Mouse (Mus musculus) intestine, postnatal 0 days (tissue): Measurements from ENCODE around the gene Myof. TPM values are rescaled to one million over a fixed set of nuclear protein-coding genes. Genes with fewer than 3 reads are reported as not detected.
A peak's percentile ranks its signal among the peaks of the same experiment; 100 is the strongest.

Experiments
- ATAC-seq: fragments of 200-750 bp; cut with Nextera tagmentation; 2 replicates; pipeline ENCODE4 v1.8.0; 2017; ENCODE audit warnings: mild to moderate bottlenecking, moderate TSS enrichment, moderate library complexity
- H3K27ac ChIP-seq: fragments of 300-500 bp; sonication (generic); 2 replicates; pipeline ENCODE4 v1.5.1; 2014; ENCODE audit warnings: mild to moderate bottlenecking, low read depth, low read length, moderate library complexity
- H3K27me3 ChIP-seq: fragments of 300-500 bp; sonication (generic); replicated peaks from 2 replicates; pipeline ENCODE4 v1.6.1; 2014; ENCODE audit warnings: low read length, mixed read lengths; ENCODE audit not compliant: control insufficient read depth, insufficient read depth
- H3K36me3 ChIP-seq: fragments of 300-500 bp; sonication (generic); 2 replicates; pipeline ENCODE4 v1.6.1; 2014; ENCODE audit warnings: mild to moderate bottlenecking, moderate library complexity; ENCODE audit not compliant: control insufficient read depth, insufficient read depth
- H3K4me1 ChIP-seq: fragments of 300-500 bp; sonication (generic); replicated peaks from 2 replicates; pipeline ENCODE4 v1.6.1; 2014; ENCODE audit warnings: antibody characterized with exemption, low read length, mixed read lengths; ENCODE audit not compliant: control insufficient read depth, insufficient read depth
- H3K4me2 ChIP-seq: fragments of 300-500 bp; sonication (generic); replicated peaks from 2 replicates; pipeline ENCODE4 v1.6.1; 2014; ENCODE audit warnings: low read depth, mild to moderate bottlenecking, moderate library complexity
- H3K4me3 ChIP-seq: fragments of 300-500 bp; sonication (generic); 2 replicates; pipeline ENCODE4 v1.5.1; 2014; ENCODE audit warnings: low read depth, low read length
- H3K9ac ChIP-seq: fragments of 300-500 bp; sonication (generic); 2 replicates; pipeline ENCODE4 v1.6.1; 2014; ENCODE audit warnings: mild to moderate bottlenecking, low read depth, low read length
- H3K9me3 ChIP-seq: fragments of 300-500 bp; sonication (generic); 2 replicates; pipeline ENCODE4 v1.6.1; 2016; ENCODE audit warnings: mixed run types; ENCODE audit not compliant: control insufficient read depth
- CTCF ChIP-seq: sonication (generic); IDR thresholded peaks from 2 replicates; pipeline ENCODE4 v1.5.1; 2016; ENCODE audit warnings: low read depth, mild to moderate bottlenecking, control low read depth, antibody characterized with exemption, moderate library complexity
- WGBS: fragments of 180-500 bp; shearing (Covaris S2); extraction: QIAGEN DNeasy Blood & Tissue Kit; methylation state at CpG from one replicate; pipeline ENCODE4 v1.1.7; 2014; 5-methylcytosine and 5-hydroxymethylcytosine counted together
- polyA plus RNA-seq: library from polyadenylated mRNA; unstranded; fragments of >200 nt; fragmentation: Nextera tagmentation; extraction: Ambion mirVana; gene quantifications from 2 replicates; pipeline ENCODE4 v1.2.1, GENCODE M21; 2015

Myof gene
- polyA plus RNA-seq, 1 experiment from 2014 or later, result 5.9 TPM

DNA sequence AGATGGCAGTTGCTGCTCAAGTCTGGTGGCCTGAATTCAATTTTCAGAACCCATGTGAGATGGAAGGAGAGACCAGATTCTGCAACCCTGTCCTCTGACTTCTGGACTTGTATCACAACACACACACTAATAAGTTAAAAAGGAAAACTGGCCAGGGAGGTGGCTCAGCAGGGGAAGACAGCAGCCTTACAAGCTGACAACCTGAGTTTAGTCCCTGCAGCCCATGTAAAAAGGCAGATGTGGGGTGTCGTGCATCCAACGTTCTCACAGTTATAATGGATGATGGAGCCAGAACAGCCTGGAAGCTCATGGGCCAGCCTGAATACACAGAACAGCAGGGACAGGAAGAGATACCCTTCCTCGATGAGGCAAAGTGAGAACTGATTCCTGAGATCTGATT lies 38.0 kb upstream of the Myof start:
- no peak for TF ChIP-seq CTCF
- H3K4me3 ChIP-seq, result no peak overlapping the region
- 78% methylated on average over 3 of the region's 3 CpGs for WGBS
- no peak overlapping the region for H3K9ac ChIP-seq
- no peaks in the 10 kb centered on the region for H3K36me3 ChIP-seq
- no peaks in the 10 kb centered on the region for H3K9me3 ChIP-seq
- ATAC-seq, result no peak
- H3K27me3 ChIP-seq, result no peaks in the 10 kb centered on the region
- H3K27ac ChIP-seq, result no peak overlapping the region
- no peak overlapping the region for H3K4me2 ChIP-seq
- no peaks in the 10 kb centered on the region for H3K4me1 ChIP-seq

DNA sequence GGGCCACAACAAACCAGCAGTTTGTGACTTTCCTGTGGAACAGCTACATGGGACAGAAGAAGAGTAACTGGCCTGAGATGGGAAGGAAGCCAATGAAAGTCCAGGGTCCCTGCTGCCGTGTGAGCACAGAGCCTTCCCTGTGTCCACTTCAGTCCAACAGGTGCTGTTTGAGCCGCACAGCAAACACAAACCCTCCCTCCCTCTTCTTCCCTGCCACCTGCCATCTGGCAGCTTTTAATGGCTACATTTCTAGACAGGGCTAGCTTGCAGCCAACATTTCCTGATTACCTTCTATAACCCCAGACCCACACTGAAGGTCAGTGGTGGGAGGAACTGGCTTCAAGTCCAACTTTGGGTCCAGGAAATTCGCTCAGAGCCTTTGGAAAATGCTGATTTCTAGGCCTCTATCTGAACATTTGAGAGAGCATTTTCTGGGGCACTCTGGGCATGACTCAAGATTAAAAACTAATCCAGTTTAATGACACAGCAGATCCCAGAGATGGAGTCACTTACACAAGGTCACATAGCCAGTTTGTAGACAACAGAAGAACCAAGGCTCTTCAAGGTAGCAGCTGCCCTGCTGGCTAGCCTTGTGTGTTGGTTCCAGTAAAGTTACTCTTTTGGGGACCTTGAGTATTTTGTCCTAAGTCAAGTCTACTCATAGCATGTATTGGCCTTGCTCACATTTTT lies 34.6 kb upstream of the Myof start:
- no peaks in the 10 kb centered on the region for H3K27me3 ChIP-seq
- TF ChIP-seq CTCF, result no peak
- no peak overlapping the region for H3K4me2 ChIP-seq
- H3K36me3 ChIP-seq, result peaks cover 5% of the 10 kb centered on the region
- no peak overlapping the region for H3K9ac ChIP-seq
- H3K27ac ChIP-seq, result no peak overlapping the region
- peak; percentile 57; the same call in 1 of the 2 replicates for ATAC-seq
- no peak overlapping the region for H3K4me3 ChIP-seq
- H3K4me1 ChIP-seq, result no peaks in the 10 kb centered on the region
- WGBS, result 50% methylated on average over 3 of the region's 3 CpGs
- H3K9me3 ChIP-seq, result no peaks in the 10 kb centered on the region

DNA sequence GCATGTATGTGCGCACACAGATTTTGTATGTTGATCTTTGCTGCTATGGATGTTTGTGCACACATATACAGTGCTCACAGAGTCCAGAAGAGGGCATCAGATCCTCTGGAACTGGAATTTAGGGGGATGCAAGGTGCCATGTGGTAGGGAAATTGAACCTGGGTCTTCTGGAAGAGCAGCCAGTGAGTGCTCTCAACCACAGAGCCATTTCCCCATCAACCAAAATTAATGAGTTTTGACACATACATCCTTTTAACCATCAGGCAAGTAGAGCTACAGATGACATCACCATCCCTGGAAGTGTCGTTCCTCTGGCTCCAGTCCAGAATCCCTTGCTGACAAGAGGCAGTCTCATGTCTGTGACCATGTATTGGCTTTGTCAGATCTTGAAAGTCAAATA lies 32.9 kb upstream of the Myof start:
- no peak for ATAC-seq
- no peaks in the 10 kb centered on the region for H3K27me3 ChIP-seq
- 68% methylated on average over 2 of the region's 2 CpGs for WGBS
- no peaks in the 10 kb centered on the region for H3K4me1 ChIP-seq
- TF ChIP-seq CTCF, result peak; percentile 60
- H3K9me3 ChIP-seq, result no peaks in the 10 kb centered on the region
- no peak overlapping the region for H3K4me3 ChIP-seq
- H3K4me2 ChIP-seq, result no peak overlapping the region
- peaks cover 19% of the 10 kb centered on the region for H3K36me3 ChIP-seq
- no peak overlapping the region for H3K27ac ChIP-seq
- no peak overlapping the region for H3K9ac ChIP-seq

DNA sequence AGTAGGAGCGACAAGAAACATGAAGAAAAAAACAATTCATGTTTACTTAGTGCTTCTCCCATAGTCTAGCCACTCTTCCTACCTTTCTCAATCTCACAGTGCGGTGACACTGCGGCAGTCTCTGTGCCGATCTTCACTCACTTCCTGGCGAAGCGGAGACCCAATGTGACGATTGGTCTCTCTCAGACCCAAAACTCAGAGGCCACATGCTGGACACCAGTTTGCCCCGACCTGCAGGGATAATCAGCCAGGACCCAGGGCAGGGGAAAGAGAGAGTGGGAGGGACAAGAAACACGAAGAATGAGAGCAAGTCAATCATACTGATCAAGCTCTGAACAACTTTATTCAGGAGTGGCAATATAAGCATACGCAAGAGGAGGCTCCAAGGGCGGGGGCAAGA lies 31.7 kb upstream of the Myof start:
- H3K9me3 ChIP-seq, result no peaks in the 10 kb centered on the region
- H3K4me1 ChIP-seq, result no peaks in the 10 kb centered on the region
- no peaks in the 10 kb centered on the region for H3K27me3 ChIP-seq
- no peak overlapping the region for H3K4me2 ChIP-seq
- no peak overlapping the region for H3K27ac ChIP-seq
- no peak overlapping the region for H3K9ac ChIP-seq
- H3K36me3 ChIP-seq, result peaks cover 30% of the 10 kb centered on the region
- ATAC-seq, result no peak
- WGBS, result 79% methylated on average over 11 of the region's 11 CpGs
- TF ChIP-seq CTCF, result no peak
- no peak overlapping the region for H3K4me3 ChIP-seq

DNA sequence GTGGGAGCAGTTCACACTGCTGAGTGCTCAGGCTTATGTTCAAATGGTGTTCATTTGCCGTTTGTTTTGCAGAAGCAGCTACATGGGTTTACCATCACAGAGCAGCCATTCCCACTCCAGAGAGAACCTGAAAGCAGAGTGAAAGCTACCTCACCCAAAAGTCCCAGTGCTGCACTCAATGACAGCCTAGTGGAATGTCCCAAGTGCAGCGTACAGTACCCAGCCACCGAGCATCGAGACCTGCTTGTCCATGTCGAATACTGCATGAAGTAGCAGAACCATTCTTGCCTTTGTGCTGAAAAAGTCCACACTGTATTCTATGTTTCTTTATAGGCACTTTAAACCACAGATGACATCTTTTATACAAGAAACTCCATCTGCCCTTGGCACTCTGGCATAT lies 29.8 kb upstream of the Myof start:
- 90% methylated on average over 5 of the region's 5 CpGs for WGBS
- Histone ChIP-seq H3K4me1 (no peaks in the 10 kb centered on the region), H3K9ac (no peak overlapping the region), H3K36me3 (peaks cover 36% of the 10 kb centered on the region), H3K9me3 (no peaks in the 10 kb centered on the region), H3K4me2 (no peak overlapping the region), H3K27ac (no peak overlapping the region), H3K27me3 (no peaks in the 10 kb centered on the region), H3K4me3 (no peak overlapping the region)
- ATAC-seq, result no peak
- no peak for TF ChIP-seq CTCF

DNA sequence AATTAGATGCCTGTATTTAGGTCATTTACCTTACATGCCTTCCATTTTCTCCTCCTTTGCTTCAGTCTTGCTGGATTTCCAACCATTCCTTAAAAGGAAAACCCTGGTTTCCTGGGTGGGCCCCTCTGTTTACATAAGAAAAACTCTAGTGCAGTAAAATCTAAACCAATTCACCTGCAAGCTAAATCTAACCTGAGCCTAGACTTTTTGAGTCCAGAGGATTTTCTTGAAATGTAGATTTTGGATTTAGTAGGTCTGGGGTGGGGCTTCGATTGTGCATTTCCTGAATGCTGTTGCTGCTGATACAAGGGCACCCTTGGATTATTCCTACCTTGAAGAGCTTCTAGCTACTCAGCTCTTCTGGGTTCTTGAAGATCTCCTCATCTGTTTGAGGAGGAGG lies 20.7 kb upstream of the Myof start:
- WGBS, result 82% methylated on average over 1 of the region's 1 CpGs
- no peak for ATAC-seq

More for the DNA sequence above, 20.7 kb upstream of the Myof start:
- Histone ChIP-seq H3K9me3 (no peaks in the 10 kb centered on the region), H3K36me3 (peaks cover 15% of the 10 kb centered on the region; the same call in 1 of the 2 replicates), H3K9ac (no peak overlapping the region), H3K4me1 (no peaks in the 10 kb centered on the region), H3K27ac (no peak overlapping the region), H3K27me3 (no peaks in the 10 kb centered on the region), H3K4me3 (no peak overlapping the region), H3K4me2 (no peak overlapping the region)
- no peak for TF ChIP-seq CTCF
